Mouse (Mus musculus): ENCODE data around the gene Kcnd1.

DNA sequence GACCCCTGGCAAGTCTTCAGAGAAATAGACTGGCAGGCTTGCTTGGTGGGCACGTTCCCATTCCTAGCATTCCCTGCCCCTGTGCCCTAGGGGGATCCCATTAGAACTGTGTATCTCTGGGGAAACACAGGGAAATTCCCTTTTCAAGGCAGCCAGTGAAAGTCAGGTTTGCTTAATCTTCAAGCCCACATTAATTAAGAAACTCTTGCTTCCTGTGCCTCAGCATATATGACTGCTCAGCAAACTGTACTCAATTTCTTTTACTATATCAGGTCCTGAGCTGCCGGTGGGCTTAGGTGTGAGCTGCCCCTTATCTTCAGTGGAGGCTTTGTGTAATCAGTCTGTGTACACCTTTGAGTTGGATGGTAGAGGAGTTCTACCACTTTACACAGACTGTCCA, 43.7 kb downstream of the Kcnd1 start:
- TF ChIP-seq GATA1 (IDR thresholded peaks at IDR 0.05; ENCODE audit: low read length) (no peak), TAL1 (IDR thresholded peaks at IDR 0.05; ENCODE audit: low read length) (no peak)

Measured in erythroblast, embryonic 14.5 days (primary cell).